Mouse (Mus musculus) liver, embryonic 14.5 days (tissue): ENCODE data around the gene Amot.

Experiments
- CTCF ChIP-seq: IDR thresholded peaks from 2 replicates; pipeline ENCODE4 v1.5.1; 2016; ENCODE audit warnings: antibody characterized with exemption, low read depth, control low read depth
- EP300 ChIP-seq: IDR thresholded peaks from 2 replicates; pipeline ENCODE4 v1.6.1; 2016; ENCODE audit warnings: antibody characterized with exemption, low read depth

- TF ChIP-seq CTCF = no peak
- TF ChIP-seq EP300 = no peak
These were observed 15.0 kb downstream of the Amot start for GRCm38 (mm10) chrX:145489950-145490349.
